Mouse (Mus musculus): ENCODE results near the gene Hibadh. TPM values are rescaled to one million over a fixed set of nuclear protein-coding genes. Genes with fewer than 3 reads are reported as not detected.

Hibadh gene
- polyA plus RNA-seq, 1 experiment from 2014 or later = 97.4 TPM

DNA sequence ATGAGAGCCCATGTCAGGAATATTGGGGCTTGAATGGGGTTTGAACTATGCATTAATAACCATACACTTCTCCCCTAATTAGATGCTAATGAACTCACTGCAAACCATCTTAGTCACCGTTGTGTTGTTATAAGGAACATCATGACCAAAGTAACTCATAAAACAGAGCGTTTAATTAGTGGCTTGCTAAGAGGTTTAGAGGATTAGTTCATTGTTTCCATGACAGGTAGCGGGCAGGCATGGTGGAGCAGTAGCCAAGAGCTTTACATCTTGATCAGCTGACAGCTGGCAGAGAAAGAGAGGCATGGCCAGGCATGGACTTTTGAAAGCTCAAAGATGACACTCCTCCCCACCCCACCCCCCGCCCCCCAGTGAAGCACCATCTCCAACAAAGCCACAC lies 15.1 kb upstream of the Hibadh start:
- Histone ChIP-seq H3K4me1 (ENCODE audit: control insufficient read depth in 2 of 2, insufficient read depth in 2 of 2, low read length in 2 of 2) (no peaks in the 10 kb centered on the region), H3K9ac (ENCODE audit: low read length) (no peak overlapping the region), H3K4me2 (ENCODE audit: low read length) (no peak overlapping the region), H3K36me3 (ENCODE audit: control insufficient read depth, insufficient read depth, low read length) (no peaks in the 10 kb centered on the region), H3K4me3 (ENCODE audit: control insufficient read depth in 1 of 2, insufficient read depth in 1 of 2, low read depth in 1 of 2, low read length in 2 of 2) (no peak overlapping the region), H3K9me3 (ENCODE audit: control insufficient read depth, low read length) (peaks cover 3% of the 10 kb centered on the region; the same call in 1 of the 2 replicates), H3K27ac (replicated peaks in 1 of 2; ENCODE audit: control insufficient read depth in 1 of 2, insufficient read depth in 1 of 2, low read depth in 2 of 2, low read length in 2 of 2) (no peak overlapping the region), H3K27me3 (ENCODE audit: control insufficient read depth, insufficient read depth, low read length) (no peaks in the 10 kb centered on the region)
- WGBS = 74% methylated on average over 4 of the region's 4 CpGs
- no peak for ATAC-seq (ENCODE audit: insufficient number of reproducible peaks, insufficient read depth, low FRiP score, low read depth)

DNA sequence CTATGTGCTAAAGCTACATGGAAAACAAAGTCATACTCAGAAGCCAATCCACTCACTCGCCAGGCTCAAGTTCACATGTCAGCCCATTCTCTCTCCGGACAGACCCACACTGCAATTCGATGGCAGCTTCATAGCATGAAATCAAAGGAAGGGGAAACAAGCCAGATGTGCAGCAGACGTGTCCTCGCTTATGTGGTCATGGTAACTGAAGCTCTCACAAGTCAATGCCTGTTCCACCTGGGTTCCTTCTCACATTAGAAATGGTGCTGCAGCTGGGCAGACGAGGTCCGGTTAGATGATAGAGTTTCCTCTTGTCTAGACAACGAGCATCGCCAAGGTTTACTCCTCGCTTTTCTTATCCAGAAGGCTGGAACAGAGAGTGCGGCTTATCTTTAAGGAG lies 8.6 kb upstream of the Hibadh start:
- no peak overlapping the region for H3K4me2 ChIP-seq (ENCODE audit: low read length)
- no peak overlapping the region for H3K4me3 ChIP-seq (ENCODE audit: control insufficient read depth in 1 of 2, insufficient read depth in 1 of 2, low read depth in 1 of 2, low read length in 2 of 2)
- no peaks in the 10 kb centered on the region for H3K4me1 ChIP-seq (ENCODE audit: control insufficient read depth in 2 of 2, insufficient read depth in 2 of 2, low read length in 2 of 2)
- H3K27me3 ChIP-seq (ENCODE audit: control insufficient read depth, insufficient read depth, low read length) = no peaks in the 10 kb centered on the region
- WGBS = 62% methylated on average over 11 of the region's 11 CpGs
- H3K36me3 ChIP-seq (ENCODE audit: control insufficient read depth, insufficient read depth, low read length) = no peaks in the 10 kb centered on the region
- ATAC-seq (ENCODE audit: insufficient number of reproducible peaks, insufficient read depth, low FRiP score, low read depth) = no peak
- H3K27ac ChIP-seq (replicated peaks in 1 of 2; ENCODE audit: control insufficient read depth in 1 of 2, insufficient read depth in 1 of 2, low read depth in 2 of 2, low read length in 2 of 2) = no peak overlapping the region
- no peaks in the 10 kb centered on the region for H3K9me3 ChIP-seq (ENCODE audit: control insufficient read depth, low read length)
- no peak overlapping the region for H3K9ac ChIP-seq (ENCODE audit: low read length)

DNA sequence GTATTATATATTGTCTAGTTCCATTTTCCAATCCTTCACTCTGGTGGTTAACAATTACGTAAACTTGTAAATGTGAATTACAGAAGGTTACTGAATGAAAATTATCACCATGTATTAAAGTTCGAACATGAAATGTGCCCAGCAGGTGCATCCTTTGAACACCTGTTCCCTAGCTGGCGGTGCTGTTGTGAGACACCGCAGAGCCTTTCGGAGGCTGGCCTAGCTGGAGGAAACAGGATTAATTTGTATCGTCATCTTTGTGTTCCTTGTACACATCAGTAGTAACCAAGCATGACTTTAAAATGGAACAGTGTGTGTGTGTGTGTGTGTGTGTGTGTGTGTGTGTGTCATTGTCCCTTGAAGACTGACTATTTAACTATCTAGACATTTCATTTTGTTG lies 7.8 kb upstream of the Hibadh start:
- H3K4me2 ChIP-seq (ENCODE audit: low read length) = no peak overlapping the region
- whole genome bisulfite sequencing = 92% methylated on average over 6 of the region's 6 CpGs
- no peak for ATAC-seq (ENCODE audit: insufficient number of reproducible peaks, insufficient read depth, low FRiP score, low read depth)

DNA sequence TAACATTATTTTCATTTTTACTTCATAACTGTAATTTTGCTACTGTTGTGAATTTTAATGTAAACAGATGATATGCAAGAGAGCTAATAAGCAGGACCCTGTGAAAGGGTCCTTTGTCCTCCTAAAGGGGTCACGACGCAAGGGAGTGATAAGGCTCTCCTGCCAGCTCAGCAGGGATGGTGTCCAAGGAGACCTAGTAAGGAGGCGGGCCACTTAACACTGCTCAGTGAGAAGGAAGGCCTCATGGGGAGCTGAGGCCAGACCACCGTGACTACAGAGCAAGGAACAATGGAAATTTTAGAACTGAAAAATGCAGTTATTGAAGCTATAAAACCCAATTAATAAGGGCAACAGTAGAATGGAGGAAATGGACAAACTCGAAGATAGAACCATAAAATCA lies 5.7 kb upstream of the Hibadh start:
- H3K9me3 ChIP-seq (ENCODE audit: control insufficient read depth, low read length) = no peaks in the 10 kb centered on the region
- no peak overlapping the region for H3K4me2 ChIP-seq (ENCODE audit: low read length)
- no peak overlapping the region for H3K27ac ChIP-seq (replicated peaks in 1 of 2; ENCODE audit: control insufficient read depth in 1 of 2, insufficient read depth in 1 of 2, low read depth in 2 of 2, low read length in 2 of 2)
- no peak for ATAC-seq (ENCODE audit: insufficient number of reproducible peaks, insufficient read depth, low FRiP score, low read depth)
- H3K4me1 ChIP-seq (ENCODE audit: control insufficient read depth in 2 of 2, insufficient read depth in 2 of 2, low read length in 2 of 2) = no peaks in the 10 kb centered on the region
- WGBS = 25% methylated on average over 5 of the region's 5 CpGs
- H3K4me3 ChIP-seq (ENCODE audit: control insufficient read depth in 1 of 2, insufficient read depth in 1 of 2, low read depth in 1 of 2, low read length in 2 of 2) = no peak overlapping the region
- H3K27me3 ChIP-seq (ENCODE audit: control insufficient read depth, insufficient read depth, low read length) = no peaks in the 10 kb centered on the region
- no peaks in the 10 kb centered on the region for H3K36me3 ChIP-seq (ENCODE audit: control insufficient read depth, insufficient read depth, low read length)
- H3K9ac ChIP-seq (ENCODE audit: low read length) = no peak overlapping the region

More for the DNA sequence above, 7.8 kb upstream of the Hibadh start:
- no peak overlapping the region for H3K9ac ChIP-seq (ENCODE audit: low read length)
- no peak overlapping the region for H3K27ac ChIP-seq (replicated peaks in 1 of 2; ENCODE audit: control insufficient read depth in 1 of 2, insufficient read depth in 1 of 2, low read depth in 2 of 2, low read length in 2 of 2)
- no peaks in the 10 kb centered on the region for H3K9me3 ChIP-seq (ENCODE audit: control insufficient read depth, low read length)
- no peaks in the 10 kb centered on the region for H3K36me3 ChIP-seq (ENCODE audit: control insufficient read depth, insufficient read depth, low read length)
- H3K27me3 ChIP-seq (ENCODE audit: control insufficient read depth, insufficient read depth, low read length) = no peaks in the 10 kb centered on the region
- H3K4me1 ChIP-seq (ENCODE audit: control insufficient read depth in 2 of 2, insufficient read depth in 2 of 2, low read length in 2 of 2) = no peaks in the 10 kb centered on the region
- no peak overlapping the region for H3K4me3 ChIP-seq (ENCODE audit: control insufficient read depth in 1 of 2, insufficient read depth in 1 of 2, low read depth in 1 of 2, low read length in 2 of 2)

DNA sequence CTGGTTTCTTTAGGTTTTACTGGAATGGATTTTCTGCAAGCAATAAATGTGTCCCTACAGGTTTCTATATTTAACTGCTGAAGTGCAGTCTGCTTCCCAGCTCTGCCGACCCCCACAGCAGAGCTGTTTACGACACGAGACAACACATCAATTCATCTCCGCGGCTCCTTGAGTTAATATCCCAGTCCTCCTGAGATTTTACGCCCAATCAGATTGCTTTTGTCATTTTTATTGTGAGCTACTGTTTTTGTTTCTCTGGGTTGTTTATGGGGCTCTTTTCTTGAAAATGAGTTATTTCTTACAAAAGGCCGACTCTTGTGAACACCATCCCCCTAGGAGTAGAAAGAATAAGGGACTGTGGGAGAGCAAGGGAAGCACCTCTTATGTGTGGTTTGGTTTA lies 2.0 kb upstream of the Hibadh start:
- 37% methylated on average over 7 of the region's 7 CpGs for WGBS
- Histone ChIP-seq H3K9ac (ENCODE audit: low read length) (0 out of 2 replicates have a peak overlapping the region, but pooled peaks have one; percentile 3), H3K36me3 (ENCODE audit: control insufficient read depth, insufficient read depth, low read length) (no peaks in the 10 kb centered on the region)

DNA sequence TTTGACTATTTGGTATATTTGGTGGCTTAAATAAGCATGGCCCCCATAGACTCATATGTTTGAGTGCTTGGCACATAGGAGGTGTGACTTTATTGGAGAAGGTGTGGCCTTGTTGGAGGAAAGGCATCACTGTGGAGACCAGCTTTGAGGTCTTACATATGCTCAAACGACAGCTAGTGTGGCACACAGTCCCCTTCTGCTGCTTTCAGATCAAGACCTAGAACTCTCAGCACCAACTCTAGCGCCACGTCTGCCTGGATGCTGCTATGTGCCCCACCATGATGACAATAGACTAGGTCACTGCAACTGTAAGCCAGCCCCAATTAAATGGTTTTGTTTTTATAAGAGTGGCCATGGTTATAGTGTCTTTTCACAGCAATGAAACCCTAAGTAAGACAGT lies 887 bp upstream of the Hibadh start:
- 73% methylated on average over 3 of the region's 3 CpGs for WGBS
- Histone ChIP-seq H3K27me3 (ENCODE audit: control insufficient read depth, insufficient read depth, low read length) (no peaks in the 10 kb centered on the region), H3K27ac (replicated peaks in 1 of 2; ENCODE audit: control insufficient read depth in 1 of 2, insufficient read depth in 1 of 2, low read depth in 2 of 2, low read length in 2 of 2) (no peak overlapping the region), H3K4me3 (ENCODE audit: control insufficient read depth in 1 of 2, insufficient read depth in 1 of 2, low read depth in 1 of 2, low read length in 2 of 2) (no peak overlapping the region), H3K4me2 (ENCODE audit: low read length) (no peak overlapping the region), H3K36me3 (ENCODE audit: control insufficient read depth, insufficient read depth, low read length) (no peaks in the 10 kb centered on the region), H3K9me3 (ENCODE audit: control insufficient read depth, low read length) (no peaks in the 10 kb centered on the region), H3K4me1 (ENCODE audit: control insufficient read depth in 2 of 2, insufficient read depth in 2 of 2, low read length in 2 of 2) (peaks cover 0 to 13% of the 10 kb centered on the region in 2 experiments; a peak in 3 of 4 replicates), H3K9ac (ENCODE audit: low read length) (no peak overlapping the region)
- ATAC-seq (ENCODE audit: insufficient number of reproducible peaks, insufficient read depth, low FRiP score, low read depth) = no peak

More for the DNA sequence above, 2.0 kb upstream of the Hibadh start:
- no peaks in the 10 kb centered on the region for H3K27me3 ChIP-seq (ENCODE audit: control insufficient read depth, insufficient read depth, low read length)
- no peak overlapping the region for H3K27ac ChIP-seq (replicated peaks in 1 of 2; ENCODE audit: control insufficient read depth in 1 of 2, insufficient read depth in 1 of 2, low read depth in 2 of 2, low read length in 2 of 2)
- ATAC-seq (ENCODE audit: insufficient number of reproducible peaks, insufficient read depth, low FRiP score, low read depth) = no peak
- peaks cover 0 to 13% of the 10 kb centered on the region in 2 experiments; a peak in 3 of 4 replicates for H3K4me1 ChIP-seq (ENCODE audit: control insufficient read depth in 2 of 2, insufficient read depth in 2 of 2, low read length in 2 of 2)
- H3K4me2 ChIP-seq (ENCODE audit: low read length) = peak overlapping the region; percentile 48
- no peak overlapping the region for H3K4me3 ChIP-seq (ENCODE audit: control insufficient read depth in 1 of 2, insufficient read depth in 1 of 2, low read depth in 1 of 2, low read length in 2 of 2)
- no peaks in the 10 kb centered on the region for H3K9me3 ChIP-seq (ENCODE audit: control insufficient read depth, low read length)

DNA sequence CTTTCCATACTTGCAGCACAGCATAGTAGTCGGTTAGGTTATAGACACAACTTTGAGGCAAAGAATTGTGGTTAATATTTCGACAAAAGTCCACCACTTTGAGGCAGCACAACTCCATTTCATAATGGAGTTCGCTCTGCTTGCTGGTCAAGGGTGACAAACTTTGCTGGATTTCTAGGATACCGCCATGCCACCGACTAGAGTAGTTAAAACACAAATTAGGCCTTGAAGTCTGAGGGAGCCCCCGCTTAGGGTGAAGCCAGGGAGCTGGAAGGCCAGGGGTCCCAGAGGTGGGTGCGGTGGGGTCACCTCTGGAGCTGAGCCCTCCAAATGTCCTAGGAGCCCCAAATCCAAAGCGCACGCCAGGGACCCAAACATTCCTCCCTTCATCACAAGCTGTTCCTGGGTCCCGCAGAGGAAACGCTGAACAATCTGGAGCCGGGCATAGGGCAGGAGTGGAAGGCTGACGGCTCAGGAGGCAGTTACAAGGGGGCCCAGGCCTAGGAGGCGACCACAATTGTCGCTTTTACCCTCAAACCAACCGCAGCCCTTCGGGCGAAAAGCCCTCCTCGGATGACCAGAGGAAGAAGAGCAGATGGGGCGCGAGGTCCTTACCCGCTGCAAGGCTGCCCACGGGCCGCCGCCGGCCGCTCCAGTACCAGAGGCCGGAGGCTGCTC lies 504 bp downstream of the Hibadh start:
- Histone ChIP-seq H3K27ac (replicated peaks in 1 of 2; ENCODE audit: control insufficient read depth in 1 of 2, insufficient read depth in 1 of 2, low read depth in 2 of 2, low read length in 2 of 2) (peak overlapping the region; percentile 57 to 72), H3K9me3 (ENCODE audit: control insufficient read depth, low read length) (no peaks in the 10 kb centered on the region), H3K27me3 (ENCODE audit: control insufficient read depth, insufficient read depth, low read length) (no peaks in the 10 kb centered on the region), H3K9ac (ENCODE audit: low read length) (peak overlapping the region; percentile 86), H3K4me3 (ENCODE audit: control insufficient read depth in 1 of 2, insufficient read depth in 1 of 2, low read depth in 1 of 2, low read length in 2 of 2) (peak overlapping the region; percentile 78), H3K4me1 (ENCODE audit: control insufficient read depth in 2 of 2, insufficient read depth in 2 of 2, low read length in 2 of 2) (peaks cover 0 to 13% of the 10 kb centered on the region in 2 experiments; a peak in 3 of 4 replicates), H3K4me2 (ENCODE audit: low read length) (peak overlapping the region; percentile 71), H3K36me3 (ENCODE audit: control insufficient read depth, insufficient read depth, low read length) (0 out of 2 replicates have a peak, but pooled peaks cover 3% of the 10 kb centered on the region)
- no peak; the same call in 1 of the 2 replicates for ATAC-seq (ENCODE audit: insufficient number of reproducible peaks, insufficient read depth, low FRiP score, low read depth)
- WGBS = 3% methylated on average over 28 of the region's 28 CpGs
